Comparison of ENCODE assay signal across 17 mouse cellular contexts in the genomic region with DNA sequence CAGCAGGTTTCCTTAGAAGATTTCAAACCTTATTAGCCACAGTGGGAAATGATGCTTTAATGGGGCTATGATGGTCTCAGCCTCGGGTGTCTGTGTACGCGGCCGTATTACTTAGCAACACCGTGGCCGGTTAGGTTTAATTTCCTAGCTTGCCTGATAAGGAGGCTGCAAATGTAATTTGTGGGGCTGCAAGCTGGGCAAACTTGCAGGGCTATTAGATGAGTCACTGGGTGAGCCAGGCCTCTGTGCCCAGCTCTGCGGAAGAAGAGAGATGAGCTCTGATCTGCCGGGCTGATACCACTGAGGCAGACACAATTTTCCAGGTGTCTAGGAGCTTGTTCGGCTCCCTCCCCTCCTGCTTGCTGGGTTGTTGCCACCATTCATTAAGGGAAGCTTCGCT. TPM values are rescaled to one million over a fixed set of nuclear protein-coding genes. Genes with fewer than 3 reads are reported as not detected.
DNase-seq lines count a peak whose midpoint lies in the region; ATAC-seq and TF ChIP-seq lines count a peak whose summit lies in the region.
"Had no signal": no experiment of that assay in that cellular context is flagged by ENCODE, and none has a peak within 500 bp of the region (broad histone marks: within the 10 kb centered on the region; RNA-seq: fewer than 3 reads in every experiment).

No protein-coding gene starts in this region.

- 37% methylated on average over 10 of the region's 10 CpGs for WGBS in intestine, postnatal 0 days
- WGBS in lung, postnatal 0 days = 68% methylated on average over 10 of the region's 10 CpGs

- peak; percentile 24; the same call in 1 of the 2 replicates for ATAC-seq in intestine, postnatal 0 days
- ATAC-seq in lung, postnatal 0 days = no peak
- ATAC-seq in activated CD4-positive, CD25-positive, alpha-beta regulatory T cell, adult 4 months = no peak
- ATAC-seq: forebrain, embryonic 16.5 days had no signal

- H3K4me1 ChIP-seq in intestine, postnatal 0 days (replicated peaks; ENCODE audit: control insufficient read depth, insufficient read depth, low read length) = peaks cover 8% of the 10 kb centered on the region; the same call in 1 of the 2 replicates
- H3K4me1 ChIP-seq in lung, postnatal 0 days (ENCODE audit: insufficient read depth, low read depth, low read length) = no peaks in the 10 kb centered on the region
- H3K4me1 ChIP-seq: limb, embryonic 12.5 days; neural tube, embryonic 12.5 days had no signal

- H3K27me3 ChIP-seq in intestine, postnatal 0 days (replicated peaks; ENCODE audit: control insufficient read depth, insufficient read depth, low read length) = no peaks in the 10 kb centered on the region
- no peaks in the 10 kb centered on the region for H3K27me3 ChIP-seq in lung, postnatal 0 days (replicated peaks; ENCODE audit: insufficient read depth, low read length)
- H3K27me3 ChIP-seq: heart, embryonic 13.5 days; limb, embryonic 12.5 days; neural tube, embryonic 12.5 days had no signal

- no peak overlapping the region for H3K4me3 ChIP-seq in intestine, postnatal 0 days (ENCODE audit: low read depth, low read length)
- H3K4me3 ChIP-seq in lung, postnatal 0 days (ENCODE audit: low read depth, low read length) = no peak overlapping the region
- H3K4me3 ChIP-seq: heart, embryonic 13.5 days; limb, embryonic 12.5 days; neural tube, embryonic 12.5 days had no signal

- H3K4me2 ChIP-seq in intestine, postnatal 0 days (replicated peaks; ENCODE audit: low read depth) = no peak overlapping the region
- H3K4me2 ChIP-seq in lung, postnatal 0 days (replicated peaks; ENCODE audit: low read depth, low read length) = no peak overlapping the region
- H3K4me2 ChIP-seq: heart, embryonic 13.5 days; limb, embryonic 12.5 days; neural tube, embryonic 12.5 days had no signal

- H3K36me3 ChIP-seq in intestine, postnatal 0 days (ENCODE audit: control insufficient read depth, insufficient read depth) = no peaks in the 10 kb centered on the region
- no peaks in the 10 kb centered on the region for H3K36me3 ChIP-seq in lung, postnatal 0 days (ENCODE audit: insufficient read depth, low read length)
- H3K36me3 ChIP-seq: heart, embryonic 13.5 days; limb, embryonic 12.5 days; neural tube, embryonic 12.5 days had no signal

- H3K9ac ChIP-seq in intestine, postnatal 0 days (ENCODE audit: low read depth, low read length) = no peak overlapping the region
- no peak overlapping the region for H3K9ac ChIP-seq in lung, postnatal 0 days (replicated peaks; ENCODE audit: low read depth)
- H3K9ac ChIP-seq: heart, embryonic 13.5 days; limb, embryonic 12.5 days; neural tube, embryonic 12.5 days had no signal

- DNase-seq in adrenal gland, adult (ENCODE audit: inconsistent age in 2 of 2, low spot score in 1 of 2) = peak; percentile 63 to 65
- no peak for DNase-seq in adrenal gland, postnatal 4 days (ENCODE audit: low spot score in 2 of 2)
- peak; percentile 7 to 20 for DNase-seq in urinary bladder, postnatal 36 days (ENCODE audit: low spot score in 2 of 2)
- no peak for DNase-seq in urinary bladder, postnatal 25 days (ENCODE audit: low spot score)
- no peak for DNase-seq in layer of hippocampus, postnatal 25 days (ENCODE audit: extremely low spot score in 1 of 2, low spot score in 1 of 2)
- DNase-seq in lung, postnatal 0 days (ENCODE audit: low spot score) = no peak
- DNase-seq: cerebellum, adult 11 months; gastrocnemius, postnatal 25 days; kidney, postnatal 10 days; right cerebral cortex, adult 18-20 months; thymus, postnatal 14 days had no signal

- no peak for TF ChIP-seq CTCF in intestine, postnatal 0 days (IDR thresholded peaks at IDR 0.05; ENCODE audit: low read depth)
- TF ChIP-seq CTCF in lung, postnatal 0 days (IDR thresholded peaks at IDR 0.05) = no peak

- no peak overlapping the region for H3K27ac ChIP-seq in intestine, postnatal 0 days (ENCODE audit: low read depth, low read length)
- H3K27ac ChIP-seq in lung, postnatal 0 days (ENCODE audit: low read length) = no peak overlapping the region
- H3K27ac ChIP-seq: heart, embryonic 13.5 days; limb, embryonic 12.5 days; neural tube, embryonic 12.5 days had no signal

- TF ChIP-seq EP300 in lung, postnatal 0 days (IDR thresholded peaks at IDR 0.05) = no peak

- no peaks in the 10 kb centered on the region for H3K9me3 ChIP-seq in intestine, postnatal 0 days (ENCODE audit: control insufficient read depth)
- H3K9me3 ChIP-seq in lung, postnatal 0 days (ENCODE audit: low read length) = no peaks in the 10 kb centered on the region
- H3K9me3 ChIP-seq: heart, embryonic 13.5 days; limb, embryonic 12.5 days; neural tube, embryonic 12.5 days had no signal

RNA-seq across cellular contexts. Expression of a gene that starts 55.3 kb away (rescaled TPM):
- 10 to 100 TPM; 42.3 to 43.9 TPM for total RNA-seq in adrenal gland, postnatal 4 days (2021)
- polyA plus RNA-seq in intestine, postnatal 0 days (2015; fragmentation: Nextera tagmentation; extraction: Ambion mirVana) = 33.5 and 37.1 TPM in 2 replicates
- total RNA-seq in layer of hippocampus, postnatal 25 days (2021) = 1 to 10 TPM; 1.5 to 1.8 TPM
- polyA plus RNA-seq in lung, postnatal 0 days (2015; fragmentation: Nextera tagmentation; extraction: Ambion mirVana) = 9.7 and 11.6 TPM in 2 replicates
- 1 to 10 TPM; 2.1 to 2.4 TPM for polyA plus RNA-seq in activated CD4-positive, CD25-positive, alpha-beta regulatory T cell, adult 4 months (2017; shearing (Covaris generic))

Comparison
In these comparisons a context has a peak if more than half of its experiments do, and no peak if none do; other contexts are left out.
1. DNase-seq: peak in adrenal gland, adult (2 of 2) and urinary bladder, postnatal 36 days (2 of 2); none in adrenal gland, postnatal 4 days (0 of 2), urinary bladder, postnatal 25 days (single experiment), layer of hippocampus, postnatal 25 days (0 of 2) and lung, postnatal 0 days (single experiment).